Mouse (Mus musculus) forebrain, embryonic 10.5 days (tissue): ENCODE data around the gene Rps25. TPM values are rescaled to one million over a fixed set of nuclear protein-coding genes. Genes with fewer than 3 reads are reported as not detected.
"Not testable (repeated sequence)": the region's sequence is repeated elsewhere in the genome, so short reads cannot be mapped to it uniquely, and the experiment has no call there.

ENCODE experiments used
- DNase-seq: peaks from one replicate; pipeline ENCODE4 v3.0.0-alpha.2; 2017; ENCODE audit warnings: low spot score; ENCODE audit errors: extremely low spot score
- H3K27ac ChIP-seq: fragments of 300-500 bp; sonication (generic); 2 replicates; pipeline ENCODE4 v1.5.1; 2016; ENCODE audit warnings: mild to moderate bottlenecking
- H3K27me3 ChIP-seq: fragments of 300-500 bp; sonication (generic); 2 replicates; pipeline ENCODE4 v1.6.1; 2016; ENCODE audit warnings: mild to moderate bottlenecking; ENCODE audit not compliant: poor library complexity, severe bottlenecking
- H3K36me3 ChIP-seq: fragments of 300-500 bp; sonication (generic); replicated peaks from 2 replicates; pipeline ENCODE4 v1.6.1; 2016; ENCODE audit warnings: mild to moderate bottlenecking, moderate library complexity
- H3K4me1 ChIP-seq: fragments of 300-500 bp; sonication (generic); 2 replicates; pipeline ENCODE4 v1.6.1; 2016
- H3K4me3 ChIP-seq: fragments of 300-500 bp; sonication (generic); 2 replicates; pipeline ENCODE4 v1.5.1; 2016; ENCODE audit warnings: mild to moderate bottlenecking, moderate library complexity
- H3K9me3 ChIP-seq: fragments of 300-500 bp; sonication (generic); 2 replicates; pipeline ENCODE4 v1.6.1; 2016; ENCODE audit warnings: mild to moderate bottlenecking, moderate library complexity
- WGBS: fragments of 180-500 bp; shearing (Covaris S2); methylation state at CpG from one replicate; pipeline ENCODE4 v1.1.7; 2016; 5-methylcytosine and 5-hydroxymethylcytosine counted together
- polyA plus RNA-seq: library from polyadenylated mRNA; unstranded; fragments of >200 nt; fragmentation: Nextera tagmentation; extraction: Ambion mirVana; gene quantifications from 2 replicates; pipeline ENCODE4 v1.2.1, GENCODE M21; 2016

The Rps25 gene
- polyA plus RNA-seq, 1 experiment from 2014 or later = 2,069 TPM

GRCm38 (mm10) chr9:44387221-44387620 is 19.7 kb upstream of the Rps25 start:
- 89% methylated on average over 3 of the region's 3 CpGs for WGBS
- Histone ChIP-seq H3K27me3 (no peaks in the 10 kb centered on the region), H3K36me3 (peaks cover 100% of the 10 kb centered on the region), H3K4me1 (no peaks in the 10 kb centered on the region), H3K9me3 (no peaks in the 10 kb centered on the region), H3K27ac (no peak overlapping the region), H3K4me3 (no peak overlapping the region)
- DNase-seq = no peak

- Histone ChIP-seq H3K4me3 (no peak overlapping the region), H3K27ac (no peak overlapping the region), H3K4me1 (no peaks in the 10 kb centered on the region), H3K27me3 (no peaks in the 10 kb centered on the region), H3K9me3 (no peaks in the 10 kb centered on the region), H3K36me3 (peaks cover 90% of the 10 kb centered on the region)
- DNase-seq = no peak
- WGBS = 66% methylated on average over 8 of the region's 8 CpGs
Measured at GRCm38 (mm10) chr9:44389273-44389672, 17.7 kb upstream of the Rps25 start.

- Histone ChIP-seq H3K4me3 (no peak overlapping the region), H3K9me3 (no peaks in the 10 kb centered on the region), H3K4me1 (peaks cover 5% of the 10 kb centered on the region), H3K27ac (no peak overlapping the region), H3K36me3 (peaks cover 68% of the 10 kb centered on the region), H3K27me3 (no peaks in the 10 kb centered on the region)
- WGBS = 47% methylated on average over 4 of the region's 4 CpGs
- DNase-seq = peak; percentile 56
Measured at GRCm38 (mm10) chr9:44391466-44391865, 15.5 kb upstream of the Rps25 start.

GRCm38 (mm10) chr9:44396684-44397411 is 10.1 kb upstream of the Rps25 start, which contains the start of gene Slc37a4:
Gene Slc37a4 (plus strand): TSS chr9:44396852.
- H3K9me3 ChIP-seq = no peaks in the 10 kb centered on the region
- WGBS = under 1% methylated on average over 43 of the region's 43 CpGs

GRCm38 (mm10) chr9:44398087-44398486 is 8.9 kb upstream of the Rps25 start:
- H3K9me3 ChIP-seq = no peaks in the 10 kb centered on the region
- no peak for DNase-seq
- no peaks in the 10 kb centered on the region for H3K27me3 ChIP-seq
- peak overlapping the region; percentile 91 for H3K27ac ChIP-seq
- peak overlapping the region; percentile 84 for H3K4me3 ChIP-seq
- peaks cover 37% of the 10 kb centered on the region for H3K4me1 ChIP-seq
- 18% methylated on average over 4 of the region's 4 CpGs for WGBS
- H3K36me3 ChIP-seq = peaks cover 47% of the 10 kb centered on the region

More at GRCm38 (mm10) chr9:44396684-44397411, 10.1 kb upstream of the Rps25 start, which contains the start of gene Slc37a4:
- DNase-seq = peak; percentile 91
- Histone ChIP-seq H3K27me3 (no peaks in the 10 kb centered on the region), H3K4me1 (peaks cover 37% of the 10 kb centered on the region), H3K4me3 (peak within 1 kb of the TSS; percentile 84), H3K27ac (peak within 1 kb of the TSS; percentile 91), H3K36me3 (peaks cover 47% of the 10 kb centered on the region)

GRCm38 (mm10) chr9:44398551-44398950 is 8.4 kb upstream of the Rps25 start:
- Histone ChIP-seq H3K36me3 (peaks cover 50% of the 10 kb centered on the region), H3K27me3 (no peaks in the 10 kb centered on the region), H3K4me1 (peaks cover 37% of the 10 kb centered on the region), H3K27ac (peak overlapping the region; percentile 91; the same call in 1 of the 2 replicates), H3K9me3 (no peaks in the 10 kb centered on the region), H3K4me3 (peak overlapping the region; percentile 84; the same call in 1 of the 2 replicates)
- no peak for DNase-seq
- 83% methylated on average over 9 of the region's 9 CpGs for WGBS

- 84% methylated on average over 13 of the region's 13 CpGs for WGBS
- peaks cover 57% of the 10 kb centered on the region for H3K36me3 ChIP-seq
- H3K27me3 ChIP-seq = no peaks in the 10 kb centered on the region
- peak overlapping the region; percentile 10; the same call in 1 of the 2 replicates for H3K4me3 ChIP-seq
- H3K9me3 ChIP-seq = no peaks in the 10 kb centered on the region
- no peak for DNase-seq
- peaks cover 37% of the 10 kb centered on the region for H3K4me1 ChIP-seq
- no peak overlapping the region for H3K27ac ChIP-seq
Measured at GRCm38 (mm10) chr9:44399114-44399794, 7.7 kb upstream of the Rps25 start.

- no peak for DNase-seq
- Histone ChIP-seq H3K27me3 (no peaks in the 10 kb centered on the region), H3K27ac (no peak overlapping the region), H3K36me3 (peaks cover 62% of the 10 kb centered on the region), H3K4me3 (no peak overlapping the region), H3K9me3 (no peaks in the 10 kb centered on the region), H3K4me1 (peaks cover 37% of the 10 kb centered on the region)
- 94% methylated on average over 6 of the region's 6 CpGs for WGBS
Measured at GRCm38 (mm10) chr9:44399795-44400114, 7.2 kb upstream of the Rps25 start.

GRCm38 (mm10) chr9:44401081-44401480 is 5.9 kb upstream of the Rps25 start:
- WGBS = 90% methylated on average over 4 of the region's 4 CpGs
- H3K36me3 ChIP-seq = peaks cover 73% of the 10 kb centered on the region
- no peak for DNase-seq
- H3K9me3 ChIP-seq = no peaks in the 10 kb centered on the region
- H3K27ac ChIP-seq = no peak overlapping the region
- H3K4me3 ChIP-seq = no peak overlapping the region
- H3K4me1 ChIP-seq = peaks cover 42% of the 10 kb centered on the region
- no peaks in the 10 kb centered on the region for H3K27me3 ChIP-seq

- H3K36me3 ChIP-seq = peaks cover 75% of the 10 kb centered on the region
- H3K4me1 ChIP-seq = peaks cover 26% of the 10 kb centered on the region
- no peaks in the 10 kb centered on the region for H3K27me3 ChIP-seq
- 83% methylated on average over 3 of the region's 3 CpGs for WGBS
- no peak overlapping the region for H3K27ac ChIP-seq
- H3K9me3 ChIP-seq = no peaks in the 10 kb centered on the region
- DNase-seq = no peak
- H3K4me3 ChIP-seq = no peak overlapping the region
Measured at GRCm38 (mm10) chr9:44405011-44405410, 1.9 kb upstream of the Rps25 start.

- H3K9me3 ChIP-seq = no peaks in the 10 kb centered on the region
- H3K27me3 ChIP-seq = no peaks in the 10 kb centered on the region
- peak overlapping the region; percentile 92 for H3K4me3 ChIP-seq
- DNase-seq = no peak
- H3K36me3 ChIP-seq = peaks cover 75% of the 10 kb centered on the region
- H3K4me1 ChIP-seq = peaks cover 26% of the 10 kb centered on the region
- WGBS = under 1% methylated on average over 24 of the region's 24 CpGs
- H3K27ac ChIP-seq = peak overlapping the region; percentile 97
Measured at GRCm38 (mm10) chr9:44407752-44408097, 786 bp downstream of the Rps25 start.

GRCm38 (mm10) chr9:44408693-44409092 is 1.8 kb downstream of the Rps25 start:
- not testable (repeated sequence) for H3K27me3 ChIP-seq, DNase-seq, H3K9me3 ChIP-seq
- Histone ChIP-seq H3K27ac (peak overlapping the region; percentile 97; the same call in 1 of the 2 replicates), H3K4me1 (peaks cover 26% of the 10 kb centered on the region), H3K36me3 (peaks cover 75% of the 10 kb centered on the region), H3K4me3 (peak overlapping the region; percentile 92)
- 87% methylated on average over 9 of the region's 9 CpGs for WGBS

GRCm38 (mm10) chr9:44410647-44411336 is 3.9 kb downstream of the Rps25 start:
- WGBS = 82% methylated on average over 2 of the region's 2 CpGs
- Histone ChIP-seq H3K4me1 (peaks cover 22% of the 10 kb centered on the region), H3K9me3 (no peaks in the 10 kb centered on the region), H3K36me3 (peaks cover 73% of the 10 kb centered on the region), H3K27ac (no peak overlapping the region), H3K27me3 (no peaks in the 10 kb centered on the region), H3K4me3 (no peak overlapping the region)
- DNase-seq = no peak
